Mouse (Mus musculus) liver, adult 2 months (tissue): ENCODE results near the gene Pcdh8. TPM values are rescaled to one million over a fixed set of nuclear protein-coding genes. Genes with fewer than 3 reads are reported as not detected.
A peak's percentile ranks its signal among the peaks of the same experiment; 100 is the strongest.

Experiments used
- DNase-seq: peaks from one replicate; pipeline ENCODE4 v3.0.0-alpha.2; 2011; ENCODE audit warnings: low read depth, low spot score; ENCODE audit errors: extremely low read depth
- H3K27ac ChIP-seq: fragments of 200-500 bp; replicated peaks from 2 replicates; pipeline ENCODE4 v1.5.1; 2012; ENCODE audit warnings: low read depth, mild to moderate bottlenecking, control low read depth, inconsistent platforms, low read length; ENCODE audit not compliant: insufficient read depth
- H3K27me3 ChIP-seq: fragments of 200-500 bp; 2 replicates; pipeline ENCODE4 v1.6.1; 2012; ENCODE audit warnings: mild to moderate bottlenecking, moderate library complexity, low read length, inconsistent platforms; ENCODE audit not compliant: control insufficient read depth, insufficient read depth
- H3K36me3 ChIP-seq: fragments of 200-500 bp; 2 replicates; pipeline ENCODE4 v1.6.1; 2012; ENCODE audit warnings: low read length, inconsistent platforms; ENCODE audit not compliant: control insufficient read depth, insufficient read depth
- H3K4me1 ChIP-seq: fragments of 200-500 bp; 2 replicates; pipeline ENCODE4 v1.6.1; 2011; ENCODE audit warnings: low read length; ENCODE audit not compliant: control insufficient read depth, insufficient read depth
- H3K4me3 ChIP-seq: fragments of 200-500 bp; 2 replicates; pipeline ENCODE4 v1.5.1; 2011; ENCODE audit warnings: low read depth, mild to moderate bottlenecking, control low read depth, low read length, moderate library complexity; ENCODE audit not compliant: insufficient read depth
- H3K79me2 ChIP-seq: fragments of 200-500 bp; 2 replicates; pipeline ENCODE4 v1.6.1; 2012; ENCODE audit warnings: inconsistent platforms, mild to moderate bottlenecking, low read length, moderate library complexity; ENCODE audit not compliant: control insufficient read depth, insufficient read depth
- H3K9ac ChIP-seq: fragments of 200-500 bp; 2 replicates; pipeline ENCODE4 v1.6.1; 2012; ENCODE audit warnings: low read depth, mild to moderate bottlenecking, control low read depth, inconsistent platforms, low read length
- CTCF ChIP-seq: fragments of 200-500 bp; IDR thresholded peaks from 2 replicates; pipeline ENCODE4 v1.5.1; 2011; ENCODE audit warnings: low read depth, low read length, control low read depth
- POLR2A ChIP-seq: fragments of 200-500 bp; IDR thresholded peaks from 2 replicates; pipeline ENCODE4 v1.6.1; 2011; ENCODE audit warnings: low read length, control low read depth; ENCODE audit not compliant: insufficient read depth; ENCODE audit errors: extremely low read depth
- WGBS: fragments of 180-500 bp; shearing (Covaris S2); methylation state at CpG from one replicate; pipeline ENCODE4 v1.1.7; 2018; 5-methylcytosine and 5-hydroxymethylcytosine counted together
- polyA plus RNA-seq: library from polyadenylated mRNA; depleted of rRNA; stranded (reverse); fragments of >200 nt; gene quantifications from 2 replicates; pipeline ENCODE4 v1.2.3, GENCODE M21; 2012; rRNA removed
- total RNA-seq: library from RNA; depleted of rRNA; stranded (reverse); fragments of >200 nt; gene quantifications from 2 replicates; pipeline ENCODE4 v1.2.3, GENCODE M21; 2014; rRNA removed

Pcdh8 gene
- total RNA-seq (not detected in 2 replicates), polyA plus RNA-seq (not detected in 2 replicates)

- H3K36me3 ChIP-seq: no peaks in the 10 kb centered on the region
- peaks cover 47% of the 10 kb centered on the region for H3K27me3 ChIP-seq
- WGBS: 1% methylated on average over 30 of the region's 30 CpGs
- H3K27ac ChIP-seq: no peak within 1 kb of the TSS
- DNase-seq: peak; percentile 5
- H3K79me2 ChIP-seq: no peaks in the 10 kb centered on the region
- H3K4me1 ChIP-seq: no peaks in the 10 kb centered on the region
- TF ChIP-seq POLR2A (no peak), CTCF (no peak)
- no peak within 1 kb of the TSS for H3K9ac ChIP-seq
- H3K4me3 ChIP-seq: no peak within 1 kb of the TSS
These were observed at the start of gene Pcdh8 for GRCm38 (mm10) chr14:79771094-79771535. Gene Pcdh8, minus strand, starts transcription at chr14:79771312.

- WGBS: 73% methylated on average over 8 of the region's 8 CpGs
- TF ChIP-seq POLR2A (no peak), CTCF (no peak)
- H3K4me1 ChIP-seq: no peaks in the 10 kb centered on the region
- no peak for DNase-seq
- H3K27me3 ChIP-seq: no peaks in the 10 kb centered on the region
- no peak overlapping the region for H3K4me3 ChIP-seq
- H3K27ac ChIP-seq: no peak overlapping the region
- no peaks in the 10 kb centered on the region for H3K79me2 ChIP-seq
- H3K36me3 ChIP-seq: no peaks in the 10 kb centered on the region
- H3K9ac ChIP-seq: no peak overlapping the region
These were observed 43.6 kb upstream of the Pcdh8 start for GRCm38 (mm10) chr14:79814709-79815108.

GRCm38 (mm10) chr14:79814084-79814483, 43.0 kb upstream of the Pcdh8 start:
- Histone ChIP-seq H3K9ac (no peak overlapping the region), H3K36me3 (no peaks in the 10 kb centered on the region), H3K79me2 (no peaks in the 10 kb centered on the region), H3K4me1 (no peaks in the 10 kb centered on the region), H3K4me3 (no peak overlapping the region), H3K27ac (no peak overlapping the region), H3K27me3 (no peaks in the 10 kb centered on the region)
- WGBS: 39% methylated on average over 1 of the region's 1 CpGs
- TF ChIP-seq CTCF (no peak), POLR2A (no peak)
- DNase-seq: no peak

GRCm38 (mm10) chr14:79793179-79793578, 22.1 kb upstream of the Pcdh8 start:
- no peaks in the 10 kb centered on the region for H3K4me1 ChIP-seq
- H3K4me3 ChIP-seq: no peak overlapping the region
- H3K9ac ChIP-seq: no peak overlapping the region
- no peaks in the 10 kb centered on the region for H3K27me3 ChIP-seq
- 79% methylated on average over 8 of the region's 8 CpGs for WGBS
- no peaks in the 10 kb centered on the region for H3K36me3 ChIP-seq
- H3K27ac ChIP-seq: no peak overlapping the region
- DNase-seq: no peak
- H3K79me2 ChIP-seq: no peaks in the 10 kb centered on the region
- TF ChIP-seq CTCF: no peak
- TF ChIP-seq POLR2A: no peak

- H3K4me1 ChIP-seq: no peaks in the 10 kb centered on the region
- WGBS: 40% methylated on average over 4 of the region's 4 CpGs
- no peaks in the 10 kb centered on the region for H3K27me3 ChIP-seq
- no peak overlapping the region for H3K9ac ChIP-seq
- no peaks in the 10 kb centered on the region for H3K79me2 ChIP-seq
- no peak overlapping the region for H3K27ac ChIP-seq
- no peak overlapping the region for H3K4me3 ChIP-seq
- no peak for TF ChIP-seq CTCF
- TF ChIP-seq POLR2A: no peak
- H3K36me3 ChIP-seq: no peaks in the 10 kb centered on the region
- DNase-seq: no peak
These were observed 18.4 kb upstream of the Pcdh8 start for GRCm38 (mm10) chr14:79789535-79789934.

- Histone ChIP-seq H3K27me3 (no peaks in the 10 kb centered on the region), H3K4me3 (no peak overlapping the region), H3K9ac (no peak overlapping the region), H3K36me3 (no peaks in the 10 kb centered on the region), H3K27ac (no peak overlapping the region), H3K4me1 (no peaks in the 10 kb centered on the region), H3K79me2 (no peaks in the 10 kb centered on the region)
- DNase-seq: no peak
- TF ChIP-seq POLR2A (no peak), CTCF (no peak)
- WGBS: 58% methylated on average over 2 of the region's 2 CpGs
These were observed 17.6 kb upstream of the Pcdh8 start for GRCm38 (mm10) chr14:79788656-79789204.
